Mouse (Mus musculus) limb, embryonic 14.5 days (tissue): Measurements from ENCODE around the gene Sirt1. TPM values are rescaled to one million over a fixed set of nuclear protein-coding genes. Genes with fewer than 3 reads are reported as not detected.
A peak's percentile ranks its signal among the peaks of the same experiment; 100 is the strongest.

Source experiments
- ATAC-seq: fragments of 200-750 bp; cut with Nextera tagmentation; 2 replicates; pipeline ENCODE4 v1.8.0; 2017; ENCODE audit warnings: low read depth, moderate number of reproducible peaks, moderate TSS enrichment; ENCODE audit not compliant: low FRiP score
- DNase-seq: peaks from one replicate; pipeline ENCODE4 v3.0.0-alpha.2; 2015; ENCODE audit warnings: low spot score
- H3K27ac ChIP-seq: fragments of 300-500 bp; sonication (generic); replicated peaks from 2 replicates; pipeline ENCODE4 v1.5.1; 2014; ENCODE audit warnings: low read depth, mild to moderate bottlenecking, low read length, moderate library complexity, mixed read lengths
- H3K27me3 ChIP-seq: fragments of 300-500 bp; sonication (generic); 2 replicates; pipeline ENCODE4 v1.6.1; 2014; ENCODE audit warnings: low read length, mixed read lengths; ENCODE audit not compliant: control insufficient read depth, insufficient read depth
- H3K36me3 ChIP-seq: fragments of 300-500 bp; sonication (generic); 2 replicates; pipeline ENCODE4 v1.6.1; 2014; ENCODE audit warnings: mild to moderate bottlenecking, low read length, moderate library complexity, mixed read lengths; ENCODE audit not compliant: control insufficient read depth, insufficient read depth
- H3K4me1 ChIP-seq: fragments of 300-500 bp; sonication (generic); 2 replicates; pipeline ENCODE4 v1.6.1; 2014; ENCODE audit warnings: antibody characterized with exemption, low read length, mixed read lengths; ENCODE audit not compliant: control insufficient read depth, insufficient read depth
- H3K4me2 ChIP-seq: fragments of 300-500 bp; sonication (generic); replicated peaks from 2 replicates; pipeline ENCODE4 v1.6.1; 2014; ENCODE audit warnings: low read depth, mild to moderate bottlenecking, low read length, moderate library complexity; ENCODE audit not compliant: severe bottlenecking
- H3K4me3 ChIP-seq: fragments of 300-500 bp; sonication (generic); replicated peaks from 2 replicates; pipeline ENCODE4 v1.5.1; 2014; ENCODE audit warnings: low read length
- H3K9ac ChIP-seq: fragments of 300-500 bp; sonication (generic); 2 replicates; pipeline ENCODE4 v1.6.1; 2014; ENCODE audit warnings: mild to moderate bottlenecking, low read depth, low read length, moderate library complexity; ENCODE audit not compliant: severe bottlenecking
- H3K9me3 ChIP-seq: fragments of 300-500 bp; sonication (generic); 2 replicates; pipeline ENCODE4 v1.6.1; 2016; ENCODE audit warnings: low read length; ENCODE audit not compliant: control insufficient read depth
- POLR2A ChIP-seq: fragments of 200-500 bp; IDR thresholded peaks from 2 replicates; pipeline ENCODE4 v1.8.0; 2012; ENCODE audit warnings: inconsistent platforms, mild to moderate bottlenecking, moderate library complexity, borderline replicate concordance; ENCODE audit not compliant: insufficient read depth, insufficient read length; ENCODE audit errors: extremely low read depth
- WGBS: fragments of 180-500 bp; shearing (Covaris S2); extraction: QIAGEN DNeasy Blood & Tissue Kit; methylation state at CpG from one replicate; pipeline ENCODE4 v1.1.7; 2014; 5-methylcytosine and 5-hydroxymethylcytosine counted together
- polyA plus RNA-seq, 2 experiments: library from polyadenylated mRNA; depleted of rRNA in 1 of 2; stranded (reverse) in 1 of 2; unstranded in 1 of 2; fragments of >200 nt; fragmentation: Nextera tagmentation in 1 of 2; extraction: Ambion mirVana in 1 of 2; gene quantifications; 2 replicates each; pipeline versions ENCODE4 v1.2.1 to v1.2.3; 2012 to 2014

The Sirt1 gene
- polyA plus RNA-seq, 2 experiments: 9.6 to 19.4 TPM

DNA sequence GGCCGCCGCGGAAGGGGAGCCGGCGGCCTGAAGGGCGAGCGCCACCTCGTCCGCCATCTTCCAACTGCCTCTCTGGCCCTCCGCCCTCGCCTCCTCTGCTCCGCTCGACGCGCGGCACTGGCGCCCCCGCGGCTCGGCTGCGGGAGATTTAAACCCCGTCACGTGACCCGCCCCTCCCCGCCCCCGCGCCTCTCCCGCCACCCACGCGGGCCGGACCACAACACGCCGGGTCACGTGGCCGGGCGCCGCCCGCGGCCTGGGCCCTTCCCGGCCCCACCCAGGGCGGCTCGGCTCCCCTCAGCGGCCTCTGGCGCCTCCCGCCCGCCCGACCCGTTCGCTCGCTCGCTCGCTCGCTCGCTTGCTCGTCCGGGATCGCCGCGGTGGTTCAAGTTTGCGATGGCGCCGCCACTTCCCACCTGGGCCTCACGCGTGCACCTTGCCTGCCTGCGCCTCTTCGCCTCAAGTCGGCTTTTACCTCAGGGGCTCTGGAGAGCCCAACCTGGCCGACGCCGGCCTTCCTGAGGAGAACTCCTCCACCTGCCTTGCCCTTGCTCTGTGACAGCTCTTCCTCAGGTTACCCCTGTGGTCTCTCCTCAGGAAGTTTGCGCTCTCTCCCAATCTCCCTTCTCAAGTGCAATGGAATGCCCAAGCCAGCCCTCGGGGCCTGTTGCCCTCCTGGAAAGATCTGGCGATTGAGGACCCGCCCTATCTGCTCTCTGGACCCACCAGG lies 42.4 kb downstream of the Sirt1 start:
- WGBS: 1% methylated on average over 28 of the region's 74 CpGs
- Histone ChIP-seq H3K4me3 (peak overlapping the region; percentile 74), H3K27ac (peak overlapping the region; percentile 96), H3K36me3 (peaks cover 17% of the 10 kb centered on the region), H3K9me3 (no peaks in the 10 kb centered on the region), H3K4me2 (peak overlapping the region; percentile 73), H3K27me3 (no peaks in the 10 kb centered on the region), H3K9ac (peak overlapping the region; percentile 94), H3K4me1 (peaks cover 20% of the 10 kb centered on the region)
- peak; percentile 98 for TF ChIP-seq POLR2A
- DNase-seq: peak; percentile 91
- peak; percentile 95 for ATAC-seq

GRCm38 (mm10) chr10:63337951-63338836 lies 43.3 kb downstream of the Sirt1 start:
- WGBS: under 1% methylated on average over 51 of the region's 113 CpGs
- ATAC-seq: peak; percentile 75

DNA sequence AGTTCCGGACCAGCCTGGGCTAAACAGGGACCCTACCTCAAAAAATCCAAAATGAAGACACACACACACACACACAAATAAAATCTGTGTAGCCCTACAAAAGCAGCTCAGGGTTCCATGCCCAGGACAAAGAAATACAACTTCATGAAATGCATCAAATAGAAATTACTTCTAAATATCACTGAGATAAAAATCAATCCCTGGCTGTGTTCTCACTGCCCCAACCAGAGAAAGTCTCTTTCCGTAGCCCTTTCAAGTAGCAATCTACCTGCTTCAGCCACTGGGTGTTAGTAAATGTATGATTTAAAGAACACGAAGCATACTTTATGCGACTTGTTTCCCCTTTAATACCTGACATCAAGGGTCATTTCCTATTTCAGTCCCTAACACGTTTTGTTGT lies 44.2 kb downstream of the Sirt1 start:
- Histone ChIP-seq H3K4me3 (peak overlapping the region; percentile 74), H3K9ac (peak overlapping the region; percentile 94), H3K4me1 (peaks cover 20% of the 10 kb centered on the region), H3K27me3 (no peaks in the 10 kb centered on the region), H3K9me3 (no peaks in the 10 kb centered on the region), H3K36me3 (peaks cover 28% of the 10 kb centered on the region), H3K27ac (no peak overlapping the region), H3K4me2 (peak overlapping the region; percentile 73)
- DNase-seq (no peak), ATAC-seq (no peak)
- TF ChIP-seq POLR2A: no peak
- WGBS: 20% methylated on average over 5 of the region's 5 CpGs

More at GRCm38 (mm10) chr10:63337951-63338836, 43.3 kb downstream of the Sirt1 start:
- Histone ChIP-seq H3K4me3 (peak overlapping the region; percentile 74), H3K9me3 (no peaks in the 10 kb centered on the region), H3K9ac (peak overlapping the region; percentile 94), H3K4me1 (peaks cover 20% of the 10 kb centered on the region), H3K36me3 (peaks cover 24% of the 10 kb centered on the region), H3K4me2 (peak overlapping the region; percentile 73), H3K27me3 (no peaks in the 10 kb centered on the region), H3K27ac (peak overlapping the region; percentile 96)
- DNase-seq: peak; percentile 50
- TF ChIP-seq POLR2A: no peak

DNA sequence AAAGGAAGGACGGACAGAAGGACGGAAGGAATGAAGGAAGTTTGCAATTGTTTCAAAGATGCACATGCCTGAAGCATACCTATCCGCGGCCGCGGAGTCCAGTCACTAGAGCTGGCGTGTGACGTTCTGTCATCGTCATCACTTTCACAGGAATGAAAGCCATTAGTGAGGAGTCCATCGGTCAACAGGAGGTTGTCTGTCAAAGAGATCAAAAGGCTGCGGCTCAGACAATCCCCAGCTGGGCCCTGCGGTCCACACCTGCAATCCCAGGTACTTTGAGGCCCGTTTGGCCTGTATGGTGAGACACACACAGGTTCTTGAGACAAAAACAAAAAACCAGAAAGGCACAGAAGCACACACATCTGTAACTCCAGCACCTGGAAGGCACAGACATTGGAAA lies 44.6 kb downstream of the Sirt1 start:
- 47% methylated on average over 13 of the region's 13 CpGs for WGBS
- no peak for ATAC-seq
- H3K9ac ChIP-seq: peak overlapping the region; percentile 94
- H3K9me3 ChIP-seq: no peaks in the 10 kb centered on the region
- no peaks in the 10 kb centered on the region for H3K27me3 ChIP-seq
- peaks cover 20% of the 10 kb centered on the region for H3K4me1 ChIP-seq
- no peak for DNase-seq
- peaks cover 28% of the 10 kb centered on the region for H3K36me3 ChIP-seq
- peak overlapping the region; percentile 74 for H3K4me3 ChIP-seq
- no peak for TF ChIP-seq POLR2A
- peak overlapping the region; percentile 73 for H3K4me2 ChIP-seq
- no peak overlapping the region for H3K27ac ChIP-seq

DNA sequence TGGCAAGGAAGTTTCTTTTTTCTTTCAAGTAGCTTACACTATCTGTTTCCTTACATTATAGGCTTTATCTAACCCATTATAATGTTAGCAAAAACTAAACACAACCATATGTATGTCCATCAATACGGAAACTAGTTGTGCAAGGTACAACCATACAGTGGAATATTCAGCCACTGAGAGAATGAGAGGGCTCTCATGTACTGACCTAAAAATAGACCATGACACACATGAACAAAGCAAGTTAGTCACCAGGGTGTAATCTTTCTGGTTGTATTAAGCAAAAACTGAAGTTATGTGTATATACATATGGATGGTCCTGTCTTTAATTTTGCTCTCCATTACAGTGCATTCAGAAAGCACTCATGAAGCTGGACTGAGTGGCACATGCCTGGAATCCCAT lies 54.4 kb downstream of the Sirt1 start:
- H3K4me3 ChIP-seq: no peak overlapping the region
- peaks cover 75% of the 10 kb centered on the region for H3K36me3 ChIP-seq
- no peak for TF ChIP-seq POLR2A
- ATAC-seq: no peak
- H3K27ac ChIP-seq: no peak overlapping the region
- H3K9me3 ChIP-seq: no peaks in the 10 kb centered on the region
- no peak overlapping the region for H3K4me2 ChIP-seq
- no peaks in the 10 kb centered on the region for H3K27me3 ChIP-seq
- 88% methylated on average over 1 of the region's 1 CpGs for WGBS
- H3K9ac ChIP-seq: no peak overlapping the region
- no peaks in the 10 kb centered on the region for H3K4me1 ChIP-seq
- DNase-seq: no peak
